Mouse (Mus musculus) embryonic facial prominence, embryonic 11.5 days (tissue): Measurements from ENCODE around the gene Zfp809. TPM values are rescaled to one million over a fixed set of nuclear protein-coding genes. Genes with fewer than 3 reads are reported as not detected.

Experiments
- polyA plus RNA-seq: library from polyadenylated mRNA; unstranded; fragments of >200 nt; fragmentation: Nextera tagmentation; extraction: Ambion mirVana; gene quantifications from 2 replicates; pipeline ENCODE4 v1.2.1, GENCODE M21; 2014

Zfp809 gene
- polyA plus RNA-seq, 1 experiment from 2014 or later, result 9.6 TPM

Other genes with a start within 250 kb of the Zfp809 start
- 1.0 and 1.3 TPM in 2 replicates for gene Rgl3, start 236.3 kb upstream of the Zfp809 start, polyA plus RNA-seq
- gene Ccdc151, start 223.1 kb upstream of the Zfp809 start, polyA plus RNA-seq, result 2.6 and 2.9 TPM in 2 replicates
- 79.9 and 88.1 TPM in 2 replicates for gene Prkcsh, start 222.9 kb upstream of the Zfp809 start, polyA plus RNA-seq
- gene Elavl3, start 173.7 kb upstream of the Zfp809 start, polyA plus RNA-seq, result 11.2 and 13.7 TPM in 2 replicates
- not detected in 2 replicates for gene Gm49318, start 154.5 kb upstream of the Zfp809 start, polyA plus RNA-seq
- gene Zfp653, start 154.3 kb upstream of the Zfp809 start, polyA plus RNA-seq, result 5.5 and 7.1 TPM in 2 replicates
- gene Ecsit, start 140.3 kb upstream of the Zfp809 start, polyA plus RNA-seq, result 25.2 and 26.6 TPM in 2 replicates
- gene Cnn1, start 126.5 kb upstream of the Zfp809 start, polyA plus RNA-seq, result 1.4 and 4.0 TPM in 2 replicates
- gene Elof1, start 108.5 kb upstream of the Zfp809 start, polyA plus RNA-seq, result 210 and 215 TPM in 2 replicates
- 14.3 and 15.7 TPM in 2 replicates for gene Acp5, start 90.0 kb upstream of the Zfp809 start, polyA plus RNA-seq
- gene Pigyl, start 68.9 kb upstream of the Zfp809 start, polyA plus RNA-seq, result 52.7 and 58.2 TPM in 2 replicates
- gene Zfp872, start 37.6 kb upstream of the Zfp809 start, polyA plus RNA-seq, result 0.10 and 0.11 TPM in 2 replicates
- gene Zfp599, start 34.2 kb downstream of the Zfp809 start, polyA plus RNA-seq, result 8.6 and 9.6 TPM in 2 replicates
- 30.7 and 31.1 TPM in 2 replicates for gene Zfp810, start 81.9 kb downstream of the Zfp809 start, polyA plus RNA-seq
- gene Anln, start 163.5 kb downstream of the Zfp809 start, polyA plus RNA-seq, result 53.9 and 63.4 TPM in 2 replicates
- gene 9530077C05Rik, start 185.8 kb downstream of the Zfp809 start, polyA plus RNA-seq, result 6.8 and 8.8 TPM in 2 replicates
- not detected in 2 replicates for gene Gm17545, start 228.6 kb downstream of the Zfp809 start, polyA plus RNA-seq
- 50.7 and 56.1 TPM in 2 replicates for gene Rp9, start 244.0 kb downstream of the Zfp809 start, polyA plus RNA-seq